Mouse (Mus musculus) c-Kit-positive CD71-positive TER-119-negative erythroid progenitor cells, embryonic 14.5 days (primary cell): ENCODE results near the gene Cdh19.

Experiments
- DNase-seq: peaks from one replicate; pipeline ENCODE4 v3.0.0-alpha.2; 2013; ENCODE audit warnings: low read depth

Gene Cdh19

GRCm38 (mm10) chr1:110977484-110977883, at the start of gene Cdh19:
Gene Cdh19, minus strand, starts transcription at chr1:110977584.
- no peak for DNase-seq

GRCm38 (mm10) chr1:111020434-111021060, 43.2 kb upstream of the Cdh19 start:
- no peak for DNase-seq

- DNase-seq, result no peak
These were observed 40.3 kb upstream of the Cdh19 start for GRCm38 (mm10) chr1:111017640-111018039.

- DNase-seq, result no peak
These were observed 12.4 kb upstream of the Cdh19 start for GRCm38 (mm10) chr1:110989824-110990223.

GRCm38 (mm10) chr1:110969201-110969600, 8.2 kb downstream of the Cdh19 start:
- no peak for DNase-seq

GRCm38 (mm10) chr1:110909752-110910151, 67.6 kb downstream of the Cdh19 start:
- DNase-seq, result no peak

- DNase-seq, result no peak
These were observed 68.2 kb downstream of the Cdh19 start for GRCm38 (mm10) chr1:110909218-110909617.

- no peak for DNase-seq
These were observed 73.1 kb downstream of the Cdh19 start for GRCm38 (mm10) chr1:110904266-110904665.
